Mouse (Mus musculus) cerebellum, adult 2 months (tissue): ENCODE results near the gene Pdcd6. TPM values are rescaled to one million over a fixed set of nuclear protein-coding genes. Genes with fewer than 3 reads are reported as not detected.

Experiments
- DNase-seq, 2 experiments: peaks; one replicate each; pipeline ENCODE4 v3.0.0; 2021
- H3K27ac ChIP-seq: fragments of 200-500 bp; 2 replicates; pipeline ENCODE4 v1.5.1; 2012; ENCODE audit warnings: low read length, control low read depth, inconsistent platforms; ENCODE audit not compliant: insufficient read depth
- H3K27me3 ChIP-seq: fragments of 200-500 bp; 2 replicates; pipeline ENCODE4 v1.6.1; 2012; ENCODE audit warnings: inconsistent platforms, mild to moderate bottlenecking, low read length, moderate library complexity; ENCODE audit not compliant: control insufficient read depth, insufficient read depth
- H3K4me1 ChIP-seq: fragments of 200-500 bp; 2 replicates; pipeline ENCODE4 v1.6.1; 2011; ENCODE audit warnings: low read length; ENCODE audit not compliant: control insufficient read depth, insufficient read depth
- H3K4me3 ChIP-seq: fragments of 200-500 bp; replicated peaks from 2 replicates; pipeline ENCODE3; 2011; ENCODE audit warnings: mild to moderate bottlenecking, low read depth, low read length, control low read depth; ENCODE audit not compliant: insufficient read depth
- CTCF ChIP-seq: fragments of 200-500 bp; IDR thresholded peaks from 2 replicates; pipeline ENCODE4 v1.5.1; 2011; ENCODE audit warnings: low read depth, mild to moderate bottlenecking, control low read depth, low read length, moderate library complexity, borderline replicate concordance; ENCODE audit not compliant: insufficient read depth
- POLR2A ChIP-seq: fragments of 200-500 bp; IDR thresholded peaks from 2 replicates; pipeline ENCODE4 v1.6.1; 2011; ENCODE audit warnings: low read length, control low read depth, borderline replicate concordance; ENCODE audit not compliant: insufficient read depth
- WGBS: fragments of 180-500 bp; shearing (Covaris S2); methylation state at CpG from one replicate; pipeline ENCODE4 v1.1.7; 2018; 5-methylcytosine and 5-hydroxymethylcytosine counted together
- polyA plus RNA-seq: library from polyadenylated mRNA; depleted of rRNA; stranded (reverse); fragments of >200 nt; gene quantifications from 2 replicates; pipeline ENCODE4 v1.2.3, GENCODE M21; 2012; rRNA removed

Pdcd6 gene
- polyA plus RNA-seq, 1 experiment = 144 TPM

DNA sequence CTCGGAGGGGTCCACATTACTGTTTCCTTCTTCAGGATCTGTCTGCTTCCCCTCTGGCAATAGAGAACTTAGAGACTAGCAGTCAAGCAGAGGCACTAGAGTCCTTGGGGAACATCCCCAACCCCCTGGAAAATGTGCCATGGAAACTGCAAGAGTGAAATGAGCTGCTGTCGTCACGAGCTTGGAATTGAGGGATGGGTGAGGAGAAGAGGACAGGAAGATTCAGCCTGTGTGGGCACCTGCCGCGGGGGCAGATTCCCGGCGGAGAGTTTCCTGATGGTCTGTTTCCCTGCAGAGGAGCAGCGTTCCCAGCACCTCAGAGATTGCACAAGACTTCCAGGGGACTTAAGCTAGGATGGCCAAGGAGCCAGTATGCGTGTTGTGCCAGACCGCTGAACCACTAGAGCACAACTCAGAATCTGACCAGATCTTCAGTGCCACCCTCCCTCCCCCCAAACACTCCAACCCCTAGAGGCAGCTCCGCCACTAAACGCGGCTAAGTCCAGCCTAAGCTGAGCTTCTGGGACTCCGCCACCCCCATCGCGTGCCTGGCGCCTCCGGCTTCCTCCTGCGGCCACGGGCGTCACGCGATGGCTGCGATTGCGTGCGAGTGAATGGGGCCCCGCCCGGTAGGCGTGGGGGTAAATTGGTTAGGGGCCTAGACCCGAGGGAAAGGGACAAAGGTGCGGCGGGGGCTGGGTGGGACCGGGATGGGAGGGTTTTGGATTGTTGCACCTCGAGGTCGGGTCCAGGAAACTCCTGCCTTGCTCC, 57.7 kb downstream of the Pdcd6 start:
- no peaks in the 10 kb centered on the region for H3K4me1 ChIP-seq
- DNase-seq = peak; percentile 23 to 25
- WGBS = 5% methylated on average over 35 of the region's 35 CpGs
- no peaks in the 10 kb centered on the region for H3K27me3 ChIP-seq
- H3K4me3 ChIP-seq = peak overlapping the region; percentile 45
- no peak overlapping the region for H3K27ac ChIP-seq
- TF ChIP-seq CTCF = no peak
- TF ChIP-seq POLR2A = no peak

Other genes with a start within 250 kb of the Pdcd6 start
- gene Slc9a3, start 196.1 kb downstream of the Pdcd6 start, polyA plus RNA-seq = 7.4 and 10.9 TPM in 2 replicates
- 58.6 and 61.7 TPM in 2 replicates for gene Exoc3, start 108.8 kb downstream of the Pdcd6 start, polyA plus RNA-seq
- gene Ahrr, start 25.2 kb downstream of the Pdcd6 start, polyA plus RNA-seq = 0.18 and 0.25 TPM in 2 replicates
- gene Sdha, start 32.7 kb upstream of the Pdcd6 start, polyA plus RNA-seq = 411 and 417 TPM in 2 replicates
- gene Ccdc127, start 32.7 kb upstream of the Pdcd6 start, polyA plus RNA-seq = 36.9 and 41.1 TPM in 2 replicates
- gene Lrrc14b, start 46.4 kb upstream of the Pdcd6 start, polyA plus RNA-seq = 0.43 and 0.60 TPM in 2 replicates
- 2.0 and 2.4 TPM in 2 replicates for gene Zfp72, start 73.3 kb upstream of the Pdcd6 start, polyA plus RNA-seq
- 20.5 and 21.7 TPM in 2 replicates for gene Ftl1-ps1, start 82.1 kb upstream of the Pdcd6 start, polyA plus RNA-seq
- gene Zfp825, start 176.4 kb upstream of the Pdcd6 start, polyA plus RNA-seq = 8.6 and 8.8 TPM in 2 replicates